Mouse (Mus musculus) small intestine, adult 2 months (tissue): ENCODE data around the gene Tma7.

ENCODE experiments used
- CTCF ChIP-seq: fragments of 200-500 bp; IDR thresholded peaks from 2 replicates; pipeline ENCODE4 v1.5.1; 2012; ENCODE audit warnings: low read depth, mild to moderate bottlenecking, control low read depth, inconsistent platforms, low read length, moderate library complexity, mixed read lengths; ENCODE audit not compliant: insufficient replicate concordance, insufficient read length; ENCODE audit errors: extremely low read depth
- POLR2A ChIP-seq: fragments of 200-500 bp; IDR thresholded peaks from 2 replicates; pipeline ENCODE4 v1.6.1; 2012; ENCODE audit warnings: low read depth, mild to moderate bottlenecking, control low read depth, inconsistent platforms, low read length, moderate library complexity

- TF ChIP-seq CTCF: no peak
- no peak for TF ChIP-seq POLR2A
Observed at GRCm38 (mm10) chr9:109041351-109041750, 41.0 kb downstream of the Tma7 start.
